Mouse (Mus musculus) c-Kit-negative CD71-positive TER-119-positive erythroid progenitor cells, embryonic 14.5 days (primary cell): ENCODE measurements around the gene Spata25.
"Not testable (repeated sequence)": the region's sequence is repeated elsewhere in the genome, so short reads cannot be mapped to it uniquely, and the experiment has no call there.

ENCODE experiments used
- DNase-seq: peaks from one replicate; pipeline ENCODE4 v3.0.0-alpha.2; 2013; ENCODE audit warnings: low read depth, low spot score

Gene Spata25

GRCm38 (mm10) chr2:164828437-164828836 lies at the start of gene Spata25:
Spata25 (minus strand) TSS chr2:164828537.
- no peak for DNase-seq

- not testable (repeated sequence) for DNase-seq
Measured at GRCm38 (mm10) chr2:164877376-164878215, 49.3 kb upstream of the Spata25 start.

GRCm38 (mm10) chr2:164875648-164876047 lies 47.3 kb upstream of the Spata25 start:
- not testable (repeated sequence) for DNase-seq

GRCm38 (mm10) chr2:164874239-164874769 lies 46.0 kb upstream of the Spata25 start:
- no peak for DNase-seq

GRCm38 (mm10) chr2:164873621-164874020 lies 45.3 kb upstream of the Spata25 start:
- no peak for DNase-seq

GRCm38 (mm10) chr2:164871602-164872303 lies 43.4 kb upstream of the Spata25 start:
- DNase-seq: no peak

GRCm38 (mm10) chr2:164868491-164868890 lies 40.2 kb upstream of the Spata25 start:
- DNase-seq: no peak

GRCm38 (mm10) chr2:164867566-164867965 lies 39.2 kb upstream of the Spata25 start:
- no peak for DNase-seq

- DNase-seq: no peak
Measured at GRCm38 (mm10) chr2:164866741-164867551, 38.6 kb upstream of the Spata25 start.

GRCm38 (mm10) chr2:164864593-164864992 lies 36.3 kb upstream of the Spata25 start:
- DNase-seq: no peak

- DNase-seq: not testable (repeated sequence)
Measured at GRCm38 (mm10) chr2:164863411-164863810, 35.1 kb upstream of the Spata25 start.

- DNase-seq: no peak
Measured at GRCm38 (mm10) chr2:164862179-164862861, 34.0 kb upstream of the Spata25 start.

GRCm38 (mm10) chr2:164861094-164861493 lies 32.8 kb upstream of the Spata25 start:
- DNase-seq: no peak

GRCm38 (mm10) chr2:164859640-164860432 lies 31.5 kb upstream of the Spata25 start:
- no peak for DNase-seq

GRCm38 (mm10) chr2:164859155-164859554 lies 30.8 kb upstream of the Spata25 start:
- no peak for DNase-seq

GRCm38 (mm10) chr2:164857842-164858553 lies 29.7 kb upstream of the Spata25 start:
- no peak for DNase-seq

- DNase-seq: no peak
Measured at GRCm38 (mm10) chr2:164857101-164857821, 28.9 kb upstream of the Spata25 start, which contains the start of gene Pltp. Pltp (minus strand) TSS chr2:164857711.

- no peak for DNase-seq
Measured at GRCm38 (mm10) chr2:164856309-164857100, 28.2 kb upstream of the Spata25 start.
